Mouse (Mus musculus) ES-Bruce4 (cell line): ENCODE data around the gene Trmt112. TPM values are rescaled to one million over a fixed set of nuclear protein-coding genes. Genes with fewer than 3 reads are reported as not detected.
A peak's percentile ranks its signal among the peaks of the same experiment; 100 is the strongest.

Source experiments
- H3K27ac ChIP-seq: 2 replicates; pipeline ENCODE4 v1.5.1; 2012; ENCODE audit warnings: low read length, inconsistent platforms; ENCODE audit not compliant: insufficient read depth
- H3K27me3 ChIP-seq: 2 replicates; pipeline ENCODE4 v1.6.1; 2012; ENCODE audit warnings: mild to moderate bottlenecking, low read length, inconsistent platforms; ENCODE audit not compliant: control insufficient read depth, poor library complexity, insufficient read depth, severe bottlenecking
- H3K36me3 ChIP-seq: 2 replicates; pipeline ENCODE4 v1.6.1; 2012; ENCODE audit warnings: inconsistent platforms, mild to moderate bottlenecking, low read length, moderate library complexity; ENCODE audit not compliant: control insufficient read depth, poor library complexity, insufficient read depth, severe bottlenecking
- H3K4me1 ChIP-seq: one replicate; pipeline ENCODE4 v1.8.1; 2011; ENCODE audit warnings: low read length; ENCODE audit not compliant: control insufficient read depth, insufficient read depth
- H3K4me3 ChIP-seq: 2 replicates; pipeline ENCODE4 v1.5.1; 2011; ENCODE audit warnings: low read depth, mild to moderate bottlenecking, low read length
- H3K9ac ChIP-seq: 2 replicates; pipeline ENCODE4 v1.6.1; 2012; ENCODE audit warnings: low read depth, mild to moderate bottlenecking, inconsistent platforms; ENCODE audit not compliant: poor library complexity, severe bottlenecking
- H3K9me3 ChIP-seq: replicated peaks from 2 replicates; pipeline ENCODE4 v1.6.1; 2012; ENCODE audit warnings: mild to moderate bottlenecking, low read length, inconsistent platforms; ENCODE audit not compliant: control insufficient read depth, poor library complexity, insufficient read depth, severe bottlenecking
- CTCF ChIP-seq: IDR thresholded peaks from one replicate; pipeline ENCODE4 v1.8.1; 2011; ENCODE audit warnings: low read depth, low read length
- EP300 ChIP-seq: IDR thresholded peaks from 2 replicates; pipeline ENCODE4 v1.6.1; 2011; ENCODE audit warnings: low read depth, low read length; ENCODE audit not compliant: insufficient read depth
- POLR2A ChIP-seq: IDR thresholded peaks from one replicate; pipeline ENCODE4 v1.8.1; 2011; ENCODE audit warnings: low read length; ENCODE audit not compliant: insufficient read depth
- polyA plus RNA-seq: library from polyadenylated mRNA; stranded (reverse); fragments of >200 nt; gene quantifications from 2 replicates; pipeline ENCODE4 v1.2.4, GENCODE M21; 2011; ENCODE audit warnings: low read depth; ENCODE audit not compliant: missing spikeins, insufficient read depth, insufficient read length

Gene Trmt112
- polyA plus RNA-seq, 1 experiment, result 112 TPM

DNA sequence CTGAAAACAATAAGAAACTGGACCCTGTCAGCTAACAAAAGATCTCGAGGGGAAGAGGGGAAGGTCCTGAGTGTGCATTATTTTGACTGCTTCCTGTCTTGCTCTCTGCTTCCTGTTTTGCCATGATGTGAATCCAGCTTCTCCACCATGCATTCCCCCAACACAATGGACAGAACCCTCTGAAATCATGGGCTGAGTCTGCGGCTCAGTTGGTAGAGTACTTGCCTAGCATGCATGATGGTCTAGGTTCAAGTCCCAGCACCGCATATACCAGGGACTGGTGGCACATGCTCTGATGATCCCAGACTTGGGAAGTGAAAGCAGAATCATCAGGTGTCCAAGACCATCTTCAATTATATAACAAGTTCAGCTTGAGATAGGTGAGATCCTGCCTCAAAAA lies 36.8 kb upstream of the Trmt112 start:
- H3K4me1 ChIP-seq, result no peaks in the 10 kb centered on the region
- no peaks in the 10 kb centered on the region for H3K36me3 ChIP-seq
- no peak overlapping the region for H3K4me3 ChIP-seq
- no peak overlapping the region for H3K9ac ChIP-seq
- no peak overlapping the region for H3K27ac ChIP-seq
- no peak for TF ChIP-seq CTCF
- no peak for TF ChIP-seq POLR2A
- TF ChIP-seq EP300, result no peak
- H3K27me3 ChIP-seq, result no peaks in the 10 kb centered on the region
- H3K9me3 ChIP-seq, result no peaks in the 10 kb centered on the region

DNA sequence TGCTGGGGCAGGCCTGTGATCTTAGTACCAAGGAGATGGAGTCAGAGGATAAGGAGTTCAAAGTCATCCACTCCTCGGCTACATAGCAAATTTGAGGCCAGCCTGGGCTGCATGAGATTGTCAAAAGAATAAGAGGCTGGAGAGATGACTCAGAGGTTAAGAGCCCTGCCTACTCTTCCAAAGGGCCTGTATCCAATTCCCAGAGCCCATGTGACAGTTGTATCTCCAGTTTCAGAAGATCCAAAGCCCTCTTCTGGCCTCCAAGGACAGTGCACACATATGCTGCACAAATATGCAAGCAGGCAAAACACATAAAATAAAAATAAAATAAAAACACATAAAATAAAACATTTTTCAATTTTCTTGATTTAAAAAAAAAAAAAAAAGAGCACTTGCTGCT lies 35.2 kb upstream of the Trmt112 start:
- no peaks in the 10 kb centered on the region for H3K9me3 ChIP-seq
- H3K36me3 ChIP-seq, result no peaks in the 10 kb centered on the region
- TF ChIP-seq CTCF, result no peak
- no peak for TF ChIP-seq EP300
- TF ChIP-seq POLR2A, result no peak
- no peak overlapping the region for H3K9ac ChIP-seq
- no peak overlapping the region for H3K4me3 ChIP-seq
- no peaks in the 10 kb centered on the region for H3K27me3 ChIP-seq
- H3K4me1 ChIP-seq, result no peaks in the 10 kb centered on the region
- H3K27ac ChIP-seq, result no peak overlapping the region

DNA sequence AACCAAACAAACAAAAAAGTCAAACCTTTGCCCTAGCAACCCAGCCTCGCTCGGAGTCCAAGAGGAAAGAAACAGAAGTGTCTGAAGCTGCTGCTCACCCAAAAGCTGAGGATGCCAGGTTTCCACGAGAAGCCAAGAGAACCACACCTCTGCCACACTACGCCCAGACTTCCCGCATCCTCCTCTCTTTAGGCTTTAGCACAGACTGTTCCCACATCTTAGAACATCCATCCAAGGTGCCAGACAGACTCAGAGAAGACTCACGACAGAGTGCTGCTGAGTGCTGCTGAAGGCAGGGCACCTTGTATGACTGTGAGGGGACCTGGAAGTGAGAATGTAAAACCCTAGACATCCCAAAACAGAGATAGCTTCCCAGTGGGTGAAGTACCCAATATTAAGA lies 33.7 kb upstream of the Trmt112 start:
- Histone ChIP-seq H3K27ac (no peak overlapping the region), H3K9ac (no peak overlapping the region)
- TF ChIP-seq POLR2A, result no peak
- no peak for TF ChIP-seq CTCF
- no peak for TF ChIP-seq EP300

DNA sequence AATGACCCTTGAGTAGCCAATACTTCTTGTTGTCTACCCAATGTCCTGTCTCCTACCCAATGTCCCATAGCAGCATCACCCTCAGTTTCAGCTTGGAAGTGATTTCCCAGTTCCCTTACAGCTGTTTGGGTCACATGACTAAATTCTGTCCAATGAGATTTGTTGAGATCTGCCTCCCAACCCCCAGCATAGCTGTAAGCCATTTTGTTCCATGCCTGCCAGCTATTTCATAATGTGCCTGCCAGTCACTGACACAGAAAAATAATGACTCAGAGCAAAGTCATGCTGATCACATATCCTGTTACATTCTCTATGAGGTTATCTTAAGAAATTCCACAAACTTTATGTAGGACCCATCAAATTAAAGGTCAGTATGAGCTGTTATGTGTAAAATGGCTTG lies 32.7 kb upstream of the Trmt112 start:
- Histone ChIP-seq H3K36me3 (no peaks in the 10 kb centered on the region), H3K4me3 (no peak overlapping the region), H3K9me3 (no peaks in the 10 kb centered on the region), H3K4me1 (no peaks in the 10 kb centered on the region), H3K27me3 (no peaks in the 10 kb centered on the region), H3K27ac (no peak overlapping the region), H3K9ac (no peak overlapping the region)
- TF ChIP-seq CTCF, result no peak
- TF ChIP-seq POLR2A, result no peak
- no peak for TF ChIP-seq EP300

More for the DNA sequence above, 33.7 kb upstream of the Trmt112 start:
- no peaks in the 10 kb centered on the region for H3K36me3 ChIP-seq
- H3K4me1 ChIP-seq, result no peaks in the 10 kb centered on the region
- no peak overlapping the region for H3K4me3 ChIP-seq
- H3K27me3 ChIP-seq, result no peaks in the 10 kb centered on the region
- no peaks in the 10 kb centered on the region for H3K9me3 ChIP-seq

DNA sequence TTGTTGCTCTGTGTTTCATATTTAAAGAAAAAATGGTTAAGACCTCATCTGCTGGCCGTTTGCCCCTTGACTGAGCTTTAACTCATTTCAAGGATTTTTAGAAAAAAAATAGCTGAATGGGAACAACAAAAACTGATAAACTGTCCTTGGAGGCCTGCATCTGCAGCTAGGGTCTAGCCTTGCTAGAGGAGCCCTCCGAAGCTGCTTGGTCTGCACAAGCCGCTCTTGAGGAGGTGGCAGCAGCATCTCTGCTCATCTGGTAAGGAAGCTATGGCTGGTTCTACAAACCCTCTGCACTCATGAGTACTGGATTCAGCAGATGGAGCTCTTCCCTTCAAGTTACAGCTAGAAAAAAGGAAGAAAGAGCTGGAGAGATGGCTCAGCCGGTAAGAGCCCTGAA lies 31.5 kb upstream of the Trmt112 start:
- no peak for TF ChIP-seq CTCF
- TF ChIP-seq POLR2A, result no peak
- TF ChIP-seq EP300, result no peak
- no peaks in the 10 kb centered on the region for H3K27me3 ChIP-seq
- H3K4me1 ChIP-seq, result no peaks in the 10 kb centered on the region
- H3K4me3 ChIP-seq, result no peak overlapping the region
- H3K9ac ChIP-seq, result no peak overlapping the region
- H3K27ac ChIP-seq, result no peak overlapping the region
- H3K9me3 ChIP-seq, result no peaks in the 10 kb centered on the region; the same call in 1 of the 2 replicates
- no peaks in the 10 kb centered on the region for H3K36me3 ChIP-seq

DNA sequence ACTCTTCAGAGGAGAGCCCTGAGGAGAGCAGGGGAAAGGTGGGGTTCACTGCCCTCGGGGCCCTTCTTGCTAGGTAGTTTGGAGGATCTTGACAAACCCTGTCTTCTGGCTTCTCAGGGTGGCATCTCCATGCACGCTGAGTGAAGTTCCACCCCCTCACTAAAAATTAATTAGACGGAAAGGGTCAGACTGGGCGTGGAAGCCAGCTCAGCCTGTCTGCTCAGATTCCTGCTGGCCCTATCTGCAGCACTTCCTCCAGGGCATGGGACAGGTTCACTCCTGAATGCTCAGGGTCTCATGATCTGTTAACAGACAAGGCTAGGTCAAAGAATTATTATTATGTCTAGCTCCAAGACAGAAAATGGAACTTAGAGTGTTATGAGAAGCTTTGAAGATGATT lies 17.0 kb upstream of the Trmt112 start:
- TF ChIP-seq EP300 (0 out of 2 replicates have a peak, but pooled peaks have one; percentile 27), POLR2A (no peak)
- Histone ChIP-seq H3K4me1 (peaks cover 1% of the 10 kb centered on the region), H3K36me3 (no peaks in the 10 kb centered on the region), H3K4me3 (no peak overlapping the region), H3K9me3 (peaks cover 12% of the 10 kb centered on the region), H3K9ac (no peak overlapping the region), H3K27me3 (no peaks in the 10 kb centered on the region), H3K27ac (no peak overlapping the region)
